Mouse (Mus musculus) kidney, adult 9 months (tissue): ENCODE results near the gene Lpar1.

ENCODE experiments used
- DNase-seq: peaks from one replicate; pipeline ENCODE4 v3.0.0; 2022

Gene Lpar1

DNA sequence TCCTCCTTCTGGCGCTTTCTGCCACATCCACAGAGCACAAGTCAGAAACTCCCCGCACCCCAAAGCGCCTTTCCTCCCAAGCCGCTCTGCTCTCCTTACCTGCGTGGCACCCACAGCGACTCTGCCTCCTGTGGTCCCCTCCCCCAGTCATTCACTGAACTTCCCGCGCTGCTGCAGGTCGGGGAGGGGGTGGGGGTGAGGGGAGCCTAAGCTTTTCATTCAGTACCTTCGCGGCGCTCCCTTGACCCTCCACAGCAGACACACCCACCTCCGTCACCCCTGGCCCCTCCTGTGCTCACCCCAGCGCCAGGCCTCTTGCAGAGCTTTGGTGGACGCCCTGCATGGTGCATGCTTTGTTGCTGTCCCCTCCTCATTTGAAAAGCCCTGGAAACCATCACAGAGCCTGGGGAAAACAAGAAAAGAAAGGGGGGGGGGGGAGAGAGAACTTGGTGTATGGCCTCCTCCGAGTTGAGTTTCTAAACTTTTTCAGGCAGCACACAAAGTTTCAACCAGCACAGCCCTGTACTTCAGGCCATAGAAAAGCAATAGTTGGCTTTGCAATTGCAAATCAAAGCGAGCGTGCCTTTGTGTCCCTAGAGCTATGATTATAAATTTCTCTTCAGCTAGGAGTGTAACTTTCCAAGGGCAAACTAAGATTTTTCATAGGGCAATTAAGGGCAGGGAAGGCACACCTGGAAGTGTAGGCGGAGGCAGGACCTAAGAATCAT is at the start of gene Lpar1:
Gene Lpar1, minus strand, starts transcription at position 268 of the 728 bp plus-strand sequence.
- no peak for DNase-seq

DNA sequence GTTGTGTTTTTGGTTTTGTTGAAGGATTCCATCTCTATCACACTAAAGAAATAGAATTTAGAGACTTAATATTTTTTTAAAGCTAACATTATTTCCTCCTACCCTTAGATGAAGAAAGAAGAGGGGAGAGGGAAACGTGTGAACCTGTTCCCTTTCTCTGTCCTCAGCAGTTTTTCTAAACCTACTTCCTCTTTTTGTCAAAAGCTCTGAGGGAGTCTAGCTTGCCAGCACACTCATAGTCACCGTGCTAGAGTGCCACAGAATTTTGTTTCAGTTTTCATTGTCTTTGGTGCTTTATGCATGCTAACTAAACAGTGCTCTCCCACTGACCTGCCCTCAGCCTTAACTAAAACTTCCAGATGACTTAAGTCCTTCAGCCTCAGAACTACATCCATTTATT is 32.2 kb upstream of the Lpar1 start:
- DNase-seq, result no peak

DNA sequence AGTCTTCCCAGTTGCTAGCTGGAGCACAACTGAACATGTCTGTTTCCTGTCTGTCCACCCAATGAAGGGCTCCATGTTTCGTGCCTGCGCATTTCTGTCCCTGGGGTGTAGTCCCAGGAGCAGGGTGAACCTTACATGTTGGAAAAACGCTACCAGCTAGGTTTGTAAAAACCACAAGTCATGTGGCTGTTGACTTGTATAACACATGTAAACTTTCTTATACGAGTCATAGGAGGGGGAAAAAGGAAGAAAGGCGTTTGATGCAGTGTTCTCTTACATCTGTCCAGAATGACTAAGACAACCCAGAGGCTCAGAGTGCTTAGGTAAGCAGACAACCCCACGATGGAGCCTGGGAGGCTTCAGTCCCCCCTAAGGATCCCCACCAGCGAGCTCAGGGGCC is 27.5 kb upstream of the Lpar1 start:
- DNase-seq, result no peak

DNA sequence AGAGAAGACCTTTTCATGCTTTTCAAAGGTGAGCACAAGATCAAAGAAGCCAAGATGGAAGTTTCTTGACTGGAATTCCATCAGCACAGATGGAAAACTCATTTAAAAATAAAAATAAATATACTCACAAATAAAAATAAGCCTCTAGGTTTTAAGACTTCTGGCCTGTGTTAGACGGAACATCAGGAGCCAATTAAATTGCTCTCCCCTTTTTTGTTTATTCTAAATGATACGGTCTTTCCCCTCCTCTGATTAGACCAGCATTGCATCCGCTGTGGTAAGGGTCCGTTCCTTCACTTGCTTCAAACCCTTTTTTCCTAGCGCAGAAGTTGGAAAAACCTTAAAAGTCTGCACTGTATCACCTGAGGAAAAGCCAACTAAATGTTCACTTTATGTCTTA is 26.8 kb upstream of the Lpar1 start:
- DNase-seq, result no peak

DNA sequence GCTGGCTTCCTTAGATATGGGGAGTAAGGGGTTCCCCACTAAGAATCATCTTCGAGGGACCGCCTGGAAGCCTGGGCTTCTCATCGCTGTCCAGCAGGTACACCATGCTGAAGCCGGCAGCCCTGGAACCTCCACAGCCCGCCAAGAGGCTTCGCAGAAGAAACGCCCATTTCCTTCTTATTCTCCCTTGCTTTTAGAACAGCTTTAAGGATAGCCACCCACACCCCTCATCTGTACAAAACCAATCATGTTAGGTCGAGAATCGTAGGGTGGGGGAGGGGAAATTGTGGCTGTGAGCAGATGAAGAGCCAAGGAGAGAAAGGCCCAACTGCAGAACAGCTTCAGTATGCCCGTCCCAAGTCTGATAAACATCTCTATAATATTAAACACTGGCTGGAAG is 26.4 kb upstream of the Lpar1 start:
- no peak for DNase-seq

DNA sequence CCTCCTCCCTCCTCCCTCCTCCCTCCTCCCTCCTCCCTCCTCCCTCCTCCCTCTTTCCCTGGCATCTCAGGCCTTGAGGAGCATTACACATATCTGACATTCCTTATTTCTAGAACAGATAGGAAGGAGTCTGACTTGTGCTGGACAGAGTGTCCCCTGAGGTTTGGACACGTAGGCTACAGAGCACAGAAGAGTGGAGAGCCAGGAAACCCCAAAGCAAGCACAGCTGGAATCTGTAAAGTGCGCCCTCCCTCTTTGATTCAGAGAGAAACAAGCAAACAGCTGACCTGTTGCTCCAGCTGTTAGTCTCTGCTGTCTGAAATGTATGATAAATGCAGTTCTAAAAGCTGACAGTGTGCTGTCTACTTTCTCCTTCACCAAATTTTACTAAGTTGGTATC is 24.8 kb upstream of the Lpar1 start:
- DNase-seq, result peak; percentile 29

DNA sequence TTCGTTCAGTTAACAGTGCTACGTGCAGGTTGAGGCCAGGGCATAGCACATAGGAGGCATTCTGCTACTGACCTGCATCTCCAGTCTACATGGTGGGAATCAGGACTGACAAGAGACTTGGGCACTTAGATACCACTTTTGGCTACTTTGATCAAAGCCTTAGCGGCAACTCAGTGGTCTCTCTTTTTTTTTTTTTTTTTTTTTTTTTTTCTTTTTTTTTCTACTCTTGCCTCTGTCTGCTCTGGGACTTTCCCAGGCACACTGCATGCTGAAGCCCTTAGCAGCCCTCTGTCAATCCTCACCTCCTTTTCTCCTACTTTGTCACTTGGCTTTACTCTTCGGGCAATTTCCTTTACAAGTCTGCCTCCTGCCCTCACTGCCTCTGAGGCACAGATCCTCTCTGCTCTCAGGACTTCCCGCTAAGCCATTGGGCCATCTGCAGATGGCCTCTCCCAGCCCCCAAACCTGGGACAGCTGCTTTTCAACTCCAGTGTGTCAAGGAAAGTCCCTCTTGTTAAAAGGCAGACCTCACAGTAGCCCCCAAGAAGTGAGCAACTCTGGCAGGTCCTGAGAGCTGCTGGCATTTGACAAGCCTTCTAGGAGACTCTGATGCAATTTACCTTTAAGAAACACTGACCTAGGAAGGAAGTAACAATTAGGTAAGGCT is 23.8 kb upstream of the Lpar1 start:
- no peak for DNase-seq

DNA sequence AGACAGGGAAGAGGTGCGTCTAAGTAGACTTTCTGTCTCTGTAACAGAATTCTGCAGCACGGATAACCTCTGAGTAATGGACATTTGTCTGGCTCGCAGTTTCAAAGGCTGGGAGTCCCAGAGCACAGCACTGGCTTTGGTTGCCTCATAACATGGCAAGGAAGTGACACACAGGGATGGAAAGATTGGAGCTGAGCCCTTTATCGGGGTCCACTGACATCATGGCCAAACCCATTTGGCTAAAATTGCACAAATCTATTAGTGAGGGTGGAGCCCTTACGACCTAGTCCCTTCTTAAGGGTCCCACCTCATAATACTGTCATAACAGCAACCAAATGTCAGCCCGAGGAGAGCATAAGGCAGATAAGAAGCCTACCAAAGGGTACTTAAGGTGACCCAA is 22.1 kb upstream of the Lpar1 start:
- no peak for DNase-seq

DNA sequence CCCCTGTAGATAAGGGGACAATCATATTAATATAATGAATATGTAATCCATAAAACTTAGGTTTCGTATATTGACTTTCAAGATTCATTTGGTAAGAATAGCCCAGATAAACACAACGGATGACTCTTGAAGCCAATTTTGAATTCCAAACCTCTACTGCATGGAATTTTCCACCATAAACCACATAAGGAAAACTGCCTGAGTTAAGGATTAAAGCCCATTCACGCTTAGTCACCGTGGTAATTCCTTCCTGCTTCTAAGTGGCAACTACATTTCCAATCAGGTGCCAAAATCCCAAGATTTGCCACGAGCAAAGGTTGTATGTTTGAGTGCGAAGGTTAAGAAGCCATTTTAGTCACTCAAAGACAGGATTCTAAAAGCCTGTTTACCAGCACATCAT is 20.3 kb upstream of the Lpar1 start:
- DNase-seq, result no peak

DNA sequence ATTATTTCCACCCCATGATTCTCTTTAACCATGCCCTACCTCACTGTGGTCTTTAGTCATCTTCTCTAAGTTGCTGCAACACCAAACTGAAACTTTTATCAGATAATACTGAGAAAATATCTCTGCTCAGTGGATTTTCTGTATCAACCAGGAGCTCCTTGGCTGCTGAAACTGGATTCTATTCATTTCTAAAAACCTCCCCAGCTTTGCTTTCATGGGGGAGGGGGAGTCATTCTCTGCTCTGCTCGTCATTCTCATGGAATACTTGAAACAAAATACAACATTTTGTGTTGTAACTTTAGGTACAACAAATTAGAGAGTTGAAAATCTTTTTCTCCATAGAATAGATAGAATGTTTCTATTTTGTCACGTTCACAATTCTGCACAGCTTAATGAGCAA is 18.7 kb upstream of the Lpar1 start:
- no peak for DNase-seq

DNA sequence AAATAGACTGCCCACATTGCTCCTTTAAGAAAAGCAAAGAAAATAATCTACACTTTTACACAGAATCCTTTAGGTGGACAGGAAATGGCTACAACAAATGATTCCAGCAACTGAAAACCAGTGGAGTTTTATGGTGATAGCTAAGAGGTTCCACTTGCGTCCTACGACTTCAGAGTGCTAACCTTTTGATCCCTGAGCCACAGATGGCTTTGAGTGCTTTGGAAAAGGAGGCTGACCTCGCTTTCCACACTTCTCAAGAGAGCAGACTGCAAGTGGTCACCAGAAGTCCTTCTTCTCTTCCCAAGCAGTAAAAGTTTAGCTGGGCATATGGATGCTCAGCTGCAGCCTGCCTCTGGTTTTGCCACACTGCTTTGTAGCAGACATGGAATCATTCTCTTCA is 18.0 kb upstream of the Lpar1 start:
- DNase-seq, result no peak

DNA sequence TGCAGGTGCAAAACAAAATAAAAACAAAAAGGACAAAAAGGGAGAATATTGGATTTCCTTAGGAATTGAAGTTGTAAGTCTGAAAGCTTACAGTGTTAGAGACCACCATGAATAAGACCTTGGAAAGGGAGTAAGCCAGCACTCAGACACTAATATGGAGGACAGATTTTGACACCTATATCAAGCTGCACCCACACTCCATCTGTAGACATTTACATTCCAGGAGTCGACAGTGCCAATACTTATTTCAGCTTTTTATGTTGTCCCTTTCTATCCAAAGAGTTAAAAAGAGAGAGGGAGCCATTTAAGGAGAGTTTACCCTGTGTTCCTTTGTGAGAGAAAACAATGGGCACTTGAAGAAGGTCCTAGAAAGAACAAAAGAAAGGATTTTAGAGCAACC is 17.5 kb upstream of the Lpar1 start:
- DNase-seq, result no peak

DNA sequence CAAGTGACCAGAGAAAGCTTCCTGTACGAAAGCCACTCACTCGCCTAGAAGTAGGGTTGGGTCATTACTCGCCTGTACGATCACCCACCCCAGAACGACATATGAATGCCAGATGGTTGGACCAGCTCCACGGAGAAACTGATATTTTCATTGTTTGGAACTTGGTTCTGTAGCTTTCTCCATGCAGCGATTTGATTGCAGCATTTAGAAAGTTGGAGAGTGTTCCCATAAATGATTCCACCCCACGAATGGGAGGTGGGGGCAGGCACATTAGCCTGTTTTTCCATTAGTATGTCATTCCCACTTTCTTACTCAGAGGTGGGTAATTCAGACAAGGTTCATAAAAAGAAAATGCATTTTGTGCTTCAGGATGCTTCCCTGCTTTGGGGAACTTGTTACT is 14.8 kb upstream of the Lpar1 start:
- DNase-seq, result no peak

DNA sequence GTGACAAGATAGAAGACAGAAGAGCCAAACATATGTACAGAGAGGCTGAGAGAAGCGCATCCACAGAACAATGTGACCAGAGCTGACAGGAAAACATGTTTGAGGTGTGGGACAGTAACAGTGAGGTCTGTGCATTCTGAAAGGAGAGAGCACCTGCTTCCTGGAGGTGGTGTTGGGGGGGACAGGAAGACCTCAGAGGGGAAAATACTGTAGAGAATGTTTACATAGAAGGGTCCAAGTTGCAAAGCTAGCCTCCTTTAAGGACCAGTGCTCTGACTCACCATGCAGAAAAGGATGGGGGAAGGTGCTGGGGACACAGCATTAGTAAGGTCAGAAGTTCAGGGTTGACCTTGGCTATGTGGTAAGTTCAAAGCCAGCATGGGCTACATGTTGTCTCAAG is 9.1 kb upstream of the Lpar1 start:
- no peak for DNase-seq

DNA sequence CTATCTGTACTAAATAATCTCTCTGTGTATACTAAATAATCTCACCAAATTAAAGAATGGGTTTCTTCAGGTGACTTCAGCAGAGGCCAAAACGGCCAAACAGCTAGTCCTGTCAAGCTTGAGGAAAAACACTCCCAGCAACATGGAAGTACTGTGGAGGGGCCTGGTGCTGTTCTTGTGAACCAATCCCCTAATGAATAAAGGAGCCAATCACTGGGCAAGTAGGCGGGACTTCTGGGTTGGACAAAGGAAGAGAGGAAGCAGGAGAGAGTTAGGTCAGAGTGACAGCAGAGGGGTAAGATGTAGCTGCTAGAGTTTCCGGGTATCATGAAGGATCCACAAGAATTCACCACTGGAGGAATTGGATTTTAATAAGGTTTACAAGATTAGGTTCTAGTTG is 3.3 kb upstream of the Lpar1 start:
- DNase-seq, result no peak

DNA sequence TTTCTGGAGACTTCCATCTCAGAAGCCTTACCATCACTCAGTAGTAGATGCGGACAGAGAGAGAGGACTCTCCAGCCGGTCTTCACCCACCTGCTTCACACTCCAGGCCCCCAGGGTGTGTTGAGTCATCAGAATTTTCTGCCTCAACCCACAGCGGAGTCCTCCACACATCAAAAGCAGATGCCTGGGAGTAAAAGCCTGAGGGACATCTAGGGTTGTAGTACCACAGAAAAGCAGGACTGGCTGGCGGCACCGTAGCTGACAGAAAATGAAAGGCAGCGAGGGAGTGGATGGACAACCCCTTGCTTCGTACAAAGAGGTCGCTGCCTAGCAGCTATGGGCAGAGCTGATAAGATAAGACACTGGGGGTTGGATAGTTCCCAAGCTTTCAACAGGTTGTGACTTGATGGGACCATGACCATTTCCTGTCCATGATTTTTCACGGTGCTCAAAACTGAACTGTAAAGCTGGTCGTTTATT is 701 bp upstream of the Lpar1 start:
- no peak for DNase-seq

DNA sequence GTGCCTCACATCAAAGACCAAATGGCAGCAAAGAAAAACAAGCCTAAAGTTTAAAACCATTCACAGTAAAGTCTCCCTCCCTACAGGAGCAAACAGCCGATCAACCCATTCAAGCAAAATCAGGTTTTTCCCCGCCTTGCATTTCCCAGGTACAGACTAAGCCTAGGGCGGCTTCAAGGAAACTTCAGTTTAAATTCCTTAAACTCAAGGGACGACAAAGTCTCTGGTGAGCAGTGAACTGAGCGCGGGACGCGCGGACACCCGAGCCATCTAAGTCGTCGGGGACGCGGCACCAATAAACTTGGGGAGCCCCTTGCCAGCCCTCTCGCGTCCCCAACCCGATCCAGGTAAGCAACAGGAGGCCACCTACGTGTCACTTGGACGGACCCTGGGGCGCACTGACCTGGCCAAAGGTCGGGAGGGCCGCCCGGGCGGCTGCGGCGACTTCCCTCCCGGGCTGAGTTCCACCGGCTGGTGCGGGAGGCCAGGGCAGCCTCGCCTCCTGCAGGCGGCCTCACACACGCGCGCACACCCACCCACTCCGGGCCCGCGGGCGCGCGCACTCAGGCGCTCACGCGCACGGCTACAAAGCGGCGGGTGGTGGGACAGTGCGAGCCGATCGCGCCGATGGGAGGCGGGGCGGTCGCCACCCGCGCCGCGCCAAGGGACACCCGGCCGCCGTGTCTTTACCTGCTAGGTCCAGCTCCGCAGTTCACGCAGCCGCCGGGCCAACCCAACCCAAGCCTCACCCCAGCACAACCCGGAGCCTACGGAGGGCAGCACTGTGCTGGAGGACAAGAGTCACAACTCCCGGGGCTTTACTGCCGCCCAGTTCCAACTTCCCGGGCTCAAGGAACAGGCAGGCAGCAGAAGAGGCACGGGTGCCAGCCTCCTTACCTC is 717 bp downstream of the Lpar1 start:
- DNase-seq, result peak; percentile 66

DNA sequence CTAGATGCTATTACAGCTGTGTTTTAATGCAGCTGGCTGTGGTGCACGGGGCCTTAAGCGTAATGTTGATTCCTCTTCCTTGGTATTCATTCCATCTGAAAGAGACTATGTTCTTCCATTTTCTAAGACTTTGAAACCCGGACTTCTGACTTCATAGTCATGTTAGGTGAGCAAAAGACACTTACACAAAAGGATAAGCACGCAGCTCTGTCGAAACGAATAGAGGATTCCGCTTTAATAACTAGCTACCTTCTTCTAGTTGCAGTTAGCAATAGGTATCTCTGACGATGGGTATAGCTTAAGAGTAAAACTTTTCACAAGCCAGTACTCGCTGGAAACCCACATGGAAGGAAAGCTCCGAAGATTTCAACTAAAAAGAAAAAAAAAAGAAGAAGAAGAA is 1.5 kb downstream of the Lpar1 start:
- DNase-seq, result no peak

DNA sequence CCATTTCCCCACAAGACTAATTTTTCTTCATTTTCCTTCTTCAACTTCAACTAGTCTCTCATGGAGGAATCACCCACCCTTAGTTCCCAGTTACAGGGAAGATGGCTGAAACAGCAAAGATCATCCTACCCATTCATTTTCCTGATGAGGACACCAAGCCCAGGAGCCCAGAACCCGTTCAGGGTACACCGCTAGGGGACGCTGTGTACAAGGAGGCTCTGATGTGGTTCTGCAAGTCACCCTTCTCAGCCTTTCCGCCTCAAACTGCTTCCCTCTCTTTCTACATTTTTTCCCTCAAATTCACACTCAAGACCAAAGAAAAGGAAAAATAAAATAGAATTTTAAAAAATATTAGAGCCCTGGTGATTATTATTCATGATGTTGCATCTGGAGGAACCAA is 1.9 kb downstream of the Lpar1 start:
- peak; percentile 56 for DNase-seq

DNA sequence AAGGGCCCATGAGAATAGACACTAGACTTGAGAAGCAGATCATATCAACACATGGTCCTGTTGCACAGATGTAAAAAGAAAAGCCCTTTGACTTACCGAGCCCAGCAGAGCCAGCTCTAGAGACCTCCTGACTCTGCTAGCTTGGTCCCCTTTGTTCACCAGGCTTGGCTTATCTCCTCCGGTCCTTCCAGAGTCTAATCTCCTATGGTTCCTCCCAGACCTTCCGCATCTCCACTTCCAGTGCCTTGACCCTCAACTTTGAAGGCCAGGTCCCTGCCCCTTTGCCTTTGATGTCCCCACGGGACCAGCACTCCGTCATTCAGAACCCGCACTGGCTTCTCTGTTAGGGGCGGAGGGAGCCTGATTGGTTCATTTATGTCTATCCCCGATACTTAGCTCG is 6.0 kb downstream of the Lpar1 start:
- DNase-seq, result no peak

DNA sequence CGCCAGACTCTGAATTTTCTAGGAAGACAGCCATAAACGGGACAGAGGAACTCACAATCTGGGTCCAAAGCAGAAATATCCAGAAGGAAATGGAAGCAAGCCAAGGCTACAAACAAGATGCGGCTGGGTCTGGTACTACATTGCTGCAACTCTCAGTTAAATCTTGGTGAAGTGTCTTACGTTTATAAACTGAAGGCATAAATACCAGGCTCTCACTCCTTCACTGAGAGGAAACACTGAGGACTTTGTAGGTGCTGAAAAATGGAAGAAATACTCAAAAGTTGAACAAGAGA is 6.5 kb downstream of the Lpar1 start:
- no peak for DNase-seq

DNA sequence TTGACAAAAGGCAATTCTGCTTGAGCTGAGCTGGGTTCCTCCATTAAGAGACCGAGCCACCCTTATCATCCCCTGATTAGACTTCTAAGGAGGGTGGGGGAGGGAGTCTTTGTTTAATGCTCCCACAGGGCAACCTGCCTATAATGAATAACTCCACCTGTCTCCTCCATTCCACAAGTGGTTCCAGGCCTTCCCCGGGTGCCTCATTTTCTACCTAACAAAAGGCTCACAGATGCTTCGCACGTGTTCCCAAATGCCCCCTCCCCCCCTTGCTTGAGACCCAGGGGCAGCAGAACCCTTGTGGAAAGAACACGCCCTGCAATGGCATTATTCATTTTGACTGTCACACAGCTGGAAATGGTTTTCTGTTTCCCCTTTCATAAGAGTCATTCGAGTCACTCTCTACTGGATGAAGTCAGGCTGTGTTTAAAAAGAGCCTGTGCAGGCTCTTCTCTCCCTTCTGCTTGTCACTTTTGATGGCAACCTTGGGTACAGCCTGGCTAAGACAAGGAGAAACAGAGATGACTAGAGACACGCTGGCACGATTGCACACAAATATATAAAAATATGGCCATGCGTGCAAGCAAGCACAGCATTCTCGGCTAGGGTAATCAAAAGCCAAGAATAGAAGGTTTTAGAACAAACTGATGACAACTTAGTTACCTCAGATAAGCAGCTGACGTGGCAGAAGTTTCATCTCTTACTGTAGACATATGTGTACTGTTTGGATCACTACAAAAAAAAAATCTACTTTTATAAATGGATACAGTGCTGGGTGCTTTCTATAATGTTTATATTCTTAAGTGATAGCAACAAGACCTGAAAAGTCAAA is 7.0 kb downstream of the Lpar1 start:
- no peak for DNase-seq

DNA sequence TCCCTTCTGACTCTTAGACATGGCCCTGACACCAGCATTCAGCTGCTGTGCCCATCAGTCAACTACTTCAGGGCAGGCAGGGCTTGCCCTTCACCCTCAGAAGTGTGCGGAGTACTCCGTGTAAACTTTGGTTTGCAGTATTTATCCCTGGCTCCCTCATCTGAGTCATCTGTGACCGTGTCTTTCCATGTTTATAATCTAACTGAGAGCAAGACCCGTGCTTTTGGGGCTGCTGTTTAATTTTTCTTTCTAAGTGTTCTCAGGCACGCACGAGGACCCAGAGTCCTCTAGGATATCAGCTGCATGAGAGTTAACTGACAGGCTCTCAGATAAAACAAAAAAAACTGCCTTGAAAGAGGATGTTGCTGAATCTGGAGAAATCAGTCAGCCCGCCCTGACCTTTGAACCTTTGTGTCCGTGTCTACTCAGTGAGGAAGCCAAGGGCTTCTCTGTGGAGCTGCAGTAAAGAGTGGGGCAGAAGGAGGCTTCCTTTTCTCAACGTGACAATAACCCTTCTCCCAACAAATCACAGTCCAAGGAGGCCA is 7.7 kb downstream of the Lpar1 start:
- peak; percentile 75 for DNase-seq
